Mouse (Mus musculus) olfactory bulb, adult 2 months (tissue): ENCODE measurements around the gene Corin.

Source experiments
- CTCF ChIP-seq: fragments of 200-500 bp; IDR thresholded peaks from 2 replicates; pipeline ENCODE4 v1.5.1; 2012; ENCODE audit warnings: low read depth, mild to moderate bottlenecking, low read length, moderate library complexity; ENCODE audit not compliant: insufficient read depth
- POLR2A ChIP-seq: fragments of 200-500 bp; IDR thresholded peaks from 2 replicates; pipeline ENCODE4 v1.6.1; 2012; ENCODE audit warnings: mild to moderate bottlenecking, low read depth, low read length, moderate library complexity; ENCODE audit not compliant: insufficient read depth

DNA sequence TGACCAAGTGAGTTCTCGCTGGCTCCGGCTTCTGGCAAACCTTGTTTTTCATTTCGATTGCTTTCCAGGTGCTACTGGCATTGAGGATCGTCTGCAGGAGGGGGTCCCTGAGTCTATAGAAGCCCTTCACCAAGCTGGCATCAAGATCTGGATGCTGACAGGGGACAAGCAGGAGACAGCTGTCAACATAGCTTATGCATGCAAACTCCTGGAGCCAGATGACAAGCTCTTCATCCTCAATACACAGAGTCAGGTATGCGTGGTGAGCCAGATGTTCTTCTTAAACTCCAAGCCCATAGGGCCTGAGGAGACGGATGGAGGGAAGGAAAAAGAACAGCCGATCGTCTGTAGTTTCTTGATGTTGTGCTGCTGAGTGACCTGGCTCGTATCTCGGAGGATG lies 235.1 kb downstream of the Corin start:
- TF ChIP-seq CTCF (no peak), POLR2A (no peak)
